Mouse (Mus musculus) urinary bladder, postnatal 4 days (tissue): ENCODE data around the gene Caap1.

Experiments used
- DNase-seq, 2 experiments: peaks; one replicate each; pipeline ENCODE4 v3.0.0; 2021 to 2022; ENCODE audit warnings: low spot score in 2 of 2

The Caap1 gene

GRCm38 (mm10) chr4:94515366-94515765, 41.2 kb downstream of the Caap1 start:
- no peak for DNase-seq

GRCm38 (mm10) chr4:94476749-94477399, 79.7 kb downstream of the Caap1 start:
- no peak for DNase-seq

DNA sequence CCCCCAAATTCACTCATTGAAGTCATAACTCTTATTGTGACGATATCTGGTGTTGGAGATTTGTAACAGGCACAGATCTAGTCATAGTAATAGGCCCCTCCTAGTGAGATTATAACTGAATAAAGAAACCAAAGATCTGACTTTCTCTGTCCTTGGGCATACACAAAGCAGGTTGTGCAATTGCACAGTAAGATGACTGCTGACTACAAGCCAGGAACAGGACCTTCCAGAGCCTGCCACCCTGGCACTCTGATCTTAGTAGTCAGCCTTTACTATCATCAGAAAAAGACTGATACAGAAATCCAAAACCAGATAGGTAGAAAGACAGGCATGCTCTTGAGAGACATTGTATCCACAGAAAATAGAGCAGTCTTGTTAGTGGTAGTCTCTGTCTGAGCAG, 83.3 kb downstream of the Caap1 start:
- DNase-seq = no peak

DNA sequence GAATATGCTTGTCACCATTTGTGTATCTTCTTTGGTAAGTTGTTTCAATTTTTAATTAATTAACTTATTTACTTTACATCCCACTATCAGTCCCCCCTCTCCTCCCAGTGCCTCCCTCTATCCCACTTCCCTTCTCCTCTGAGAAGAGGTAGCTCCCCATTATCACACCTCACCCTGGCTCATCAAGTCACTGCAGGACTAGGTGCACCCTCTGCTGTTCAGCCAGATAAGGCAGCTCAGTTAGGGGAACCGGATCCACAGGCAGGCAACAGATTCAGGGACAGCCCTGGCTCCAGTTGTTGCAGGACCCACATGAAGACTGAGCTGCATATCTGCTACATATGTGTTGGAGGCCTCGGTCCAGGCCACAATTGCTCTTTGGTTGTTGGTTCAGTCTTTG, 97.2 kb downstream of the Caap1 start:
- DNase-seq = no peak

- DNase-seq = no peak
These were observed 101.7 kb downstream of the Caap1 start for GRCm38 (mm10) chr4:94454857-94455256.
